Mouse (Mus musculus): Measurements from ENCODE around the gene Gm43518.

DNA sequence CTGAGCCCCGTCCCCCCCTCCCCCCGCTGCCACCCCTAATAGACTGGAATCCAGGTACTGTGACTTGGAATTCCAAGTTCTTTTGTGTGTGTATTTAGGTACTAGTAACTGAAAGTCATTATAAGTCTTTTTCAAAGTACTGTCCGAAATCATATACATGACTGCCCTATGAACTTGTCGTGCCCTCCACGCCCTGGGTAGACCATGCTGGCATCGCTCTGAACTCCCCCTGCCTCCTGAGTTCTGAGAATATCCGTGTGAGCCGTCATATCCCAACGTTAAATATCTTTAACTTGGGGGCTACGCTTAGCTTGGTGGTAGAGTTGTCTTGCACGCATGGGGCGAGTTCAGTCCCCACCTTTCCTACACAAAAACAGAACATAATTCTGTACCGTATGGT is 3.9 kb downstream of the Gm43518 start:
- TF ChIP-seq CTCF (IDR thresholded peaks at IDR 0.05; ENCODE audit: extremely low read depth, insufficient read depth, insufficient read length, insufficient replicate concordance) (no peak), POLR2A (IDR thresholded peaks at IDR 0.05; ENCODE audit: low read depth, low read length) (no peak)

Data from spleen, adult 2 months (tissue).